Mouse (Mus musculus): Measurements from ENCODE around the gene Gm8229. TPM values are rescaled to one million over a fixed set of nuclear protein-coding genes. Genes with fewer than 3 reads are reported as not detected.
"Not testable (repeated sequence)": the region's sequence is repeated elsewhere in the genome, so short reads cannot be mapped to it uniquely, and the experiment has no call there.

Gene Gm8229
- not detected for total RNA-seq (2021)
- long read RNA-seq, experiment 1 = 0 reads
- long read RNA-seq, experiment 2 = 0 reads

- DNase-seq = not testable (repeated sequence)
These were observed at the start of gene Gm8229 for GRCm38 (mm10) chr14:44365057-44365456. Gene Gm8229, plus strand, starts transcription at chr14:44365357.

- DNase-seq = not testable (repeated sequence)
These were observed 26.7 kb upstream of the Gm8229 start, which contains the start of gene Gm5930 for GRCm38 (mm10) chr14:44338484-44338883. Gene Gm5930, minus strand, starts transcription at chr14:44338584.

GRCm38 (mm10) chr14:44361416-44361815 lies 3.7 kb upstream of the Gm8229 start:
- DNase-seq = not testable (repeated sequence)

- not testable (repeated sequence) for DNase-seq
These were observed 2.9 kb upstream of the Gm8229 start for GRCm38 (mm10) chr14:44362301-44362700.

- not testable (repeated sequence) for DNase-seq
These were observed 19.1 kb downstream of the Gm8229 start for GRCm38 (mm10) chr14:44384233-44384632.

GRCm38 (mm10) chr14:44410588-44410987 lies 45.4 kb downstream of the Gm8229 start, which contains the start of gene Gm3371:
Gene Gm3371, minus strand, starts transcription at chr14:44410688.
- not testable (repeated sequence) for DNase-seq

Other genes with a start within 250 kb of the Gm8229 start
- not detected for gene Gm3327, start 241.5 kb upstream of the Gm8229 start, total RNA-seq (2021)
- not detected for gene Gm8212, start 167.7 kb upstream of the Gm8229 start, total RNA-seq (2021)
- gene 4930503E14Rik, start 152.1 kb upstream of the Gm8229 start, total RNA-seq (2021) = not detected
- not detected for gene Gm8220, start 79.8 kb upstream of the Gm8229 start, total RNA-seq (2021)
- not detected for gene Gm5930, start 26.8 kb upstream of the Gm8229 start, total RNA-seq (2021)
- gene Gm3371, start 45.3 kb downstream of the Gm8229 start, total RNA-seq (2021) = not detected
- gene Gm8232, start 68.3 kb downstream of the Gm8229 start, total RNA-seq (2021) = not detected
- gene BC061237, start 127.1 kb downstream of the Gm8229 start, total RNA-seq (2021) = not detected
- gene Gm17093, start 152.9 kb downstream of the Gm8229 start, total RNA-seq (2021) = not detected
- not detected for gene Gm8247, start 217.8 kb downstream of the Gm8229 start, total RNA-seq (2021)